Mouse (Mus musculus): ENCODE measurements around the gene Usp9x. TPM values are rescaled to one million over a fixed set of nuclear protein-coding genes. Genes with fewer than 3 reads are reported as not detected.

Gene Usp9x
- 54.9 and 57.6 TPM in 2 replicates for polyA plus RNA-seq (2014; fragmentation: Nextera tagmentation; extraction: Ambion mirVana)

GRCm38 (mm10) chrX:13071241-13071775 lies at the start of gene Usp9x:
Gene Usp9x (plus strand): TSS chrX:13071498.
- peaks cover 7% of the 10 kb centered on the region; the same call in 1 of the 2 replicates for H3K27me3 ChIP-seq (ENCODE audit: insufficient read depth, low read length)
- peak; percentile 77 for TF ChIP-seq CTCF (IDR thresholded peaks at IDR 0.05; ENCODE audit: low read depth)
- H3K4me2 ChIP-seq = peak within 1 kb of the TSS; percentile 61
- peak within 1 kb of the TSS; percentile 65 for H3K4me3 ChIP-seq (ENCODE audit: low read depth, low read length)
- no peaks in the 10 kb centered on the region for H3K36me3 ChIP-seq (ENCODE audit: insufficient read depth)
- no peaks in the 10 kb centered on the region for H3K9me3 ChIP-seq (ENCODE audit: low read depth, low read length)
- peak within 1 kb of the TSS; percentile 94 for H3K27ac ChIP-seq (ENCODE audit: low read depth)
- H3K9ac ChIP-seq = peak within 1 kb of the TSS; percentile 74
- ATAC-seq (ENCODE audit: insufficient read depth) (peak; percentile 93), DNase-seq (peak; percentile 87)
- 12% methylated on average over 29 of the region's 36 CpGs for WGBS
- no peaks in the 10 kb centered on the region for H3K4me1 ChIP-seq (ENCODE audit: insufficient read depth)

- Histone ChIP-seq H3K9me3 (ENCODE audit: low read depth, low read length) (no peaks in the 10 kb centered on the region), H3K36me3 (ENCODE audit: insufficient read depth) (no peaks in the 10 kb centered on the region), H3K4me1 (ENCODE audit: insufficient read depth) (no peaks in the 10 kb centered on the region), H3K9ac (no peak overlapping the region), H3K4me3 (ENCODE audit: low read depth, low read length) (no peak overlapping the region), H3K27ac (ENCODE audit: low read depth) (no peak overlapping the region), H3K27me3 (ENCODE audit: insufficient read depth, low read length) (no peaks in the 10 kb centered on the region), H3K4me2 (no peak overlapping the region)
- ATAC-seq (ENCODE audit: insufficient read depth) (no peak), DNase-seq (no peak)
- WGBS = 70% methylated on average over 5 of the region's 5 CpGs
- no peak for TF ChIP-seq CTCF (IDR thresholded peaks at IDR 0.05; ENCODE audit: low read depth)
Observed at GRCm38 (mm10) chrX:13022547-13023310, 48.6 kb upstream of the Usp9x start.

GRCm38 (mm10) chrX:13024539-13025202 lies 46.6 kb upstream of the Usp9x start:
- Histone ChIP-seq H3K4me3 (ENCODE audit: low read depth, low read length) (no peak overlapping the region), H3K9ac (no peak overlapping the region), H3K4me1 (ENCODE audit: insufficient read depth) (no peaks in the 10 kb centered on the region), H3K27me3 (ENCODE audit: insufficient read depth, low read length) (no peaks in the 10 kb centered on the region), H3K36me3 (ENCODE audit: insufficient read depth) (no peaks in the 10 kb centered on the region), H3K4me2 (no peak overlapping the region), H3K9me3 (ENCODE audit: low read depth, low read length) (no peaks in the 10 kb centered on the region), H3K27ac (ENCODE audit: low read depth) (no peak overlapping the region)
- WGBS = 79% methylated on average over 1 of the region's 1 CpGs
- TF ChIP-seq CTCF (IDR thresholded peaks at IDR 0.05; ENCODE audit: low read depth) = no peak
- DNase-seq = no peak
- ATAC-seq (ENCODE audit: insufficient read depth) = no peak

- Histone ChIP-seq H3K4me1 (ENCODE audit: insufficient read depth) (no peaks in the 10 kb centered on the region), H3K4me2 (no peak overlapping the region), H3K9ac (no peak overlapping the region), H3K4me3 (ENCODE audit: low read depth, low read length) (no peak overlapping the region), H3K27ac (ENCODE audit: low read depth) (no peak overlapping the region), H3K36me3 (ENCODE audit: insufficient read depth) (no peaks in the 10 kb centered on the region), H3K9me3 (ENCODE audit: low read depth, low read length) (no peaks in the 10 kb centered on the region), H3K27me3 (ENCODE audit: insufficient read depth, low read length) (no peaks in the 10 kb centered on the region)
- TF ChIP-seq CTCF (IDR thresholded peaks at IDR 0.05; ENCODE audit: low read depth) = no peak
- DNase-seq = no peak
- no peak for ATAC-seq (ENCODE audit: insufficient read depth)
- WGBS = 69% methylated on average over 8 of the region's 8 CpGs
Observed at GRCm38 (mm10) chrX:13025286-13025685, 46.0 kb upstream of the Usp9x start.

- no peak overlapping the region for H3K9ac ChIP-seq
- 73% methylated on average over 4 of the region's 4 CpGs for WGBS
- H3K4me3 ChIP-seq (ENCODE audit: low read depth, low read length) = no peak overlapping the region
- no peaks in the 10 kb centered on the region for H3K27me3 ChIP-seq (ENCODE audit: insufficient read depth, low read length)
- no peaks in the 10 kb centered on the region for H3K36me3 ChIP-seq (ENCODE audit: insufficient read depth)
- no peaks in the 10 kb centered on the region for H3K9me3 ChIP-seq (ENCODE audit: low read depth, low read length)
- H3K27ac ChIP-seq (ENCODE audit: low read depth) = no peak overlapping the region
- no peak overlapping the region for H3K4me2 ChIP-seq
- ATAC-seq (ENCODE audit: insufficient read depth) (no peak), DNase-seq (no peak)
- no peak for TF ChIP-seq CTCF (IDR thresholded peaks at IDR 0.05; ENCODE audit: low read depth)
- no peaks in the 10 kb centered on the region for H3K4me1 ChIP-seq (ENCODE audit: insufficient read depth)
Observed at GRCm38 (mm10) chrX:13028156-13028555, 43.1 kb upstream of the Usp9x start.

DNA sequence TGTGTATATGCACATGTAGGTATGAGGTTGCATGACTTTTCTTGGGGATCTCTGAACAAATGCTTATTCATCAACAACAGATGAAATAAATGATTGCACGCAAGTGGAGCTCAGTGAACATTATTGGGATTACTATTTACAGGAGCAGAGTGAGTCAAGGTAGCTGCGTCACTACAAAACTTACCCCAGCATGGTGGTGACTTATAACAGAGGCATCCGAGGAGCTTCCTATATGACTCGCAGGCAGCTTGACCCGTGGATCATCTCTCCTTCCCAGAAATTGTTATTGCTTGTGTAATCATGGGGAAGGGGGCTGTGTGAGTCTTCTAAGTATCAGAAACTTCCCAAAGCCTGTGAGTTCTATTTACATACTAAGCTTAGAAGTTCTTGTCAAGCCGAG lies 41.3 kb upstream of the Usp9x start:
- H3K4me2 ChIP-seq = no peak overlapping the region
- no peaks in the 10 kb centered on the region for H3K9me3 ChIP-seq (ENCODE audit: low read depth, low read length)
- H3K27me3 ChIP-seq (ENCODE audit: insufficient read depth, low read length) = no peaks in the 10 kb centered on the region
- H3K9ac ChIP-seq = no peak overlapping the region
- ATAC-seq (ENCODE audit: insufficient read depth) (no peak), DNase-seq (no peak)
- no peaks in the 10 kb centered on the region for H3K4me1 ChIP-seq (ENCODE audit: insufficient read depth)
- no peak overlapping the region for H3K27ac ChIP-seq (ENCODE audit: low read depth)
- TF ChIP-seq CTCF (IDR thresholded peaks at IDR 0.05; ENCODE audit: low read depth) = no peak
- H3K4me3 ChIP-seq (ENCODE audit: low read depth, low read length) = no peak overlapping the region
- 86% methylated on average over 6 of the region's 6 CpGs for WGBS
- H3K36me3 ChIP-seq (ENCODE audit: insufficient read depth) = no peaks in the 10 kb centered on the region

DNA sequence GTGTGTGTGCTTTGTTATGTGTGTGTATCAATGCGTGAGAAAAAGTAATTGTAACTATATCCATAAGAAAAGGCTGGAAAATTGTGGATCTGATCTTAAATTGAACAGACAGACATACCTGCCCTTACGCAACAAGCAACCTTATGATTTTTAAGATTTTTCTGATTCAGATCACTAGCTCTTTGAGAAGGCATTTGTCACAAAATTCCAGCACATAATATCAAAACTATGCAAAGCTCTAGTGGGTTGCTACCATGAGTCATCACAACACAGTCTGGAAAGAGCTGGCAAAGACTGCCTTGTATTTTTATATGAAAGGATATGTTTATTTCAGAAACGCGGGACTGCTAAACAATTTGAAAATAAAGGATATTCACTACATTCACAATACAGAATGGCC lies 34.2 kb upstream of the Usp9x start:
- Histone ChIP-seq H3K27me3 (ENCODE audit: insufficient read depth, low read length) (no peaks in the 10 kb centered on the region), H3K9ac (no peak overlapping the region), H3K27ac (ENCODE audit: low read depth) (no peak overlapping the region), H3K4me3 (ENCODE audit: low read depth, low read length) (no peak overlapping the region), H3K9me3 (ENCODE audit: low read depth, low read length) (no peaks in the 10 kb centered on the region), H3K4me1 (ENCODE audit: insufficient read depth) (no peaks in the 10 kb centered on the region), H3K4me2 (no peak overlapping the region), H3K36me3 (ENCODE audit: insufficient read depth) (no peaks in the 10 kb centered on the region)
- TF ChIP-seq CTCF (IDR thresholded peaks at IDR 0.05; ENCODE audit: low read depth) = no peak
- DNase-seq (no peak), ATAC-seq (ENCODE audit: insufficient read depth) (no peak)
- WGBS = 80% methylated on average over 4 of the region's 4 CpGs
